Mouse (Mus musculus): ENCODE data around the gene Serp2. TPM values are rescaled to one million over a fixed set of nuclear protein-coding genes. Genes with fewer than 3 reads are reported as not detected.
A peak's percentile ranks its signal among the peaks of the same experiment; 100 is the strongest.

Gene Serp2
- polyA plus RNA-seq, 1 experiment from 2014 or later = 186 TPM

GRCm38 (mm10) chr14:76514050-76514585, 42.6 kb downstream of the Serp2 start:
- Histone ChIP-seq H3K36me3 (replicated peaks) (0 out of 2 replicates have a peak, but pooled peaks cover 7% of the 10 kb centered on the region), H3K4me3 (no peak overlapping the region), H3K27me3 (replicated peaks) (0 out of 2 replicates have a peak, but pooled peaks cover 3% of the 10 kb centered on the region), H3K9ac (no peak overlapping the region), H3K4me2 (peak overlapping the region; percentile 15), H3K27ac (peak overlapping the region; percentile 48; the same call in 1 of the 2 replicates), H3K4me1 (peaks cover 19% of the 10 kb centered on the region), H3K9me3 (no peaks in the 10 kb centered on the region)
- WGBS = 22% methylated on average over 6 of the region's 6 CpGs
- peak; percentile 35 for ATAC-seq (replicated peaks)

DNA sequence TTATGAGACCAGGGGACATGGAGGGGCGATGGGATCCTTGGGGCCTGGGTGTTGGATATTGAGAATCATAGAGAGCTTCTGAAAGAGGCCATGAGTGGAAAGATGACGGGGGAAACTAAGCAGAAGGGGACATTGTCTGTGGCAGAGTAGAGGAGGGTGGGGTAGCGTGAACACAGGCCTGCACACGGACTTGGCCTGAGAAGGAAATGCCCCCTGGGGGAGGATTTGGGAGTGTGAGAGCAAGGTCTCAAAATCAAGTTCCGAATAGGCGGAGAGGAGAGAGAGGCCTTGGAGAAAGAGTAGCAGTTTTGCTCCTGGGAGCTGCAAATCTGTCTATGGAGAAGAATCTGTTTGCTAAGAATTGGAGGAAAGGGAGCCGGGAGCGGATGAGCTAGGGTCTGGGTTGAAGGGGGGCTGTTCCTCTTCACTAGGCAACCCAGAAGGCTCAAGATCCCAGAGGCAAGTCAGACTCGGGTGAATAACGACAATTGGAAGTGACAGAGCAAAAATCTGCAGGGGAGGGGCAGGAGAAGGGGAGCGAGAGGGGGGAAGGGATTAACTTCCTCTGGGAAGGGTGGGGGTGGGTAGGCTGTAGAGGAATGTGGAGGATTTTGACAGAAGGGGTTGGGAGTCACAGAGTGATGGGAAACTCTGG, 43.2 kb downstream of the Serp2 start:
- 0 out of 2 replicates have a peak, but pooled peaks cover 7% of the 10 kb centered on the region for H3K36me3 ChIP-seq (replicated peaks)
- H3K4me1 ChIP-seq = peaks cover 22% of the 10 kb centered on the region
- peak overlapping the region; percentile 15 for H3K4me2 ChIP-seq
- WGBS = 11% methylated on average over 11 of the region's 11 CpGs
- H3K27me3 ChIP-seq (replicated peaks) = 0 out of 2 replicates have a peak, but pooled peaks cover 3% of the 10 kb centered on the region
- H3K9ac ChIP-seq = no peak overlapping the region
- peak; percentile 74 for ATAC-seq (replicated peaks)
- H3K4me3 ChIP-seq = no peak overlapping the region
- H3K9me3 ChIP-seq = no peaks in the 10 kb centered on the region
- H3K27ac ChIP-seq = peak overlapping the region; percentile 48

DNA sequence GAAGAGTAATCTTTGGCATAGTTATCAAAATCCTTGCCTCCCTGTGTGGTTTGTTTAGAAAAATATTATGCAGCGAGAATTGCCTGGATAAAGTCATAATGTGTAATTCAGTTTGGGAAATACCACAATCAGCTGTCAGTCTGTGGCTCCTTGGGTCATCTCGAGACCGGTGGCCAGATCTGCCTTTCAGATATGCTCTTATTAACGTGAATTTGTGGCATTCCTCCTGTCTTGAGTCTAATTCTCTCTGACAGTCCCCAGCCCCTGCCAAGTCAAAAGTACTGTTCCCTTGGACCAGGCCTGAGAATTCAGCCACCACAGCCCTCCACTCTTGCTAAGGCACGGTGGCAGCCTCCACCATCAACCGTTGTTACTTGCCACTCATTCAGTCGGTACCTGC, 44.7 kb downstream of the Serp2 start:
- Histone ChIP-seq H3K36me3 (replicated peaks) (0 out of 2 replicates have a peak, but pooled peaks cover 7% of the 10 kb centered on the region), H3K9ac (no peak overlapping the region), H3K27me3 (replicated peaks) (no peaks in the 10 kb centered on the region), H3K27ac (no peak overlapping the region), H3K4me3 (no peak overlapping the region), H3K4me1 (peaks cover 35% of the 10 kb centered on the region), H3K4me2 (no peak overlapping the region), H3K9me3 (no peaks in the 10 kb centered on the region)
- WGBS = 79% methylated on average over 7 of the region's 7 CpGs
- ATAC-seq (replicated peaks) = no peak

GRCm38 (mm10) chr14:76508701-76509100, 48.0 kb downstream of the Serp2 start:
- Histone ChIP-seq H3K9ac (no peak overlapping the region), H3K27ac (no peak overlapping the region), H3K9me3 (no peaks in the 10 kb centered on the region), H3K4me3 (no peak overlapping the region), H3K36me3 (replicated peaks) (0 out of 2 replicates have a peak, but pooled peaks cover 7% of the 10 kb centered on the region), H3K27me3 (replicated peaks) (no peaks in the 10 kb centered on the region), H3K4me1 (peaks cover 34% of the 10 kb centered on the region), H3K4me2 (no peak overlapping the region)
- WGBS = 72% methylated on average over 10 of the region's 10 CpGs
- no peak for ATAC-seq (replicated peaks)

DNA sequence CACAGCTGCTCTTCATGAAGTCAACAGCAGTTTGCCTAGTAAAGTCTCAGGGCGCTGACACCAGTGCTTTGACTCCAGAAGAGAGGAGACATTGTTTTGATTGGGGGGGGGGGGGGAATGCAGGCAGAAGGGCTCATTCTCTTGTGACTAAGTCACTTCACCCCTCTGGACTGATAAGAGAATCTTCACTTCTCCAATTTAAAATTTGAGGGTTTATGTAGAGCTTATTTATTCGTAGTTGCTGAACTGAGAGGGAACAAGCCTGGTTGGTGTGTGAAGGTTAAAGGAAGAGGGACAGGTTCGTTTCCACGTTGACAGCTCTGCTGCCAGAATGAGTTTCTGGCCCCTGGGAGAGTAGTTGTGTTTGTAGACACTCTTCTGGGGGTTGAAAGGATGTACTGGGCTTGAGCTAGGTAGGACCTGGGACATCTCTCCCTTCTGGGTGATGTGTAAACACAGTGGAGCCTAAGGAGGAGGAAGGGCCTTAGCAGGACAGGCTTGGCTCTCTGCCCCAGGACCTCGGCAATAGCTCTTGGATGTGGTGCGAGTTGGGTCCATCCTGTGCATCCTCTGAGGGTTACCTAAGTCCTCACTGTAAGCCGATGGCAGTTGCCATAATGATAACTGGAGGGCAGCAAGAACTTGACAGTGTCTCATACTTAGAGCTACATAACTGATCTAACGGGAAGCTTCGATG, 48.7 kb downstream of the Serp2 start:
- Histone ChIP-seq H3K4me1 (peaks cover 26% of the 10 kb centered on the region), H3K9me3 (no peaks in the 10 kb centered on the region), H3K27ac (peak overlapping the region; percentile 41; the same call in 1 of the 2 replicates), H3K27me3 (replicated peaks) (no peaks in the 10 kb centered on the region), H3K4me3 (0 out of 2 replicates have a peak overlapping the region, but pooled peaks have one; percentile 63), H3K4me2 (peak overlapping the region; percentile 94), H3K36me3 (replicated peaks) (0 out of 2 replicates have a peak, but pooled peaks cover 7% of the 10 kb centered on the region), H3K9ac (no peak overlapping the region)
- WGBS = 80% methylated on average over 9 of the region's 9 CpGs
- ATAC-seq (replicated peaks) = no peak

DNA sequence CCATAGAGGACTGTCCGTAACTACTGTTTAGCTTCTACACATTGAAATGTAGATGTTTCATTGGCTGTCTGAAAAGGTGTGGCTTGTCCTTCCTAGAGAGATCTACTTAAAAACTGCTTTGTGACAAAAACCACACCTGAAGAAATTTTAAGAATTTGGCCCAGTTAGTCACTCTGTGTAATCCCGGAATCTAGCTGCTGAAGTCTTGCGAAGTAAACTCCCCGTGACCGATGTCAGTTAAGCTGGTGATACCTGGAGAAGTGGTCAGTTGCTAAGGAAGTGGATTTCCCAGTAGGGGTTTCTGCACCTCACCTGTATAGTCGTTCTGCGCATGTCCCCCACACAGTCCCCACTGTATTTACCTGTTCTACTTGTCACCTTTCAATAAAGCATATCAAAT, 49.3 kb downstream of the Serp2 start:
- H3K4me3 ChIP-seq = peak overlapping the region; percentile 63
- ATAC-seq (replicated peaks) = no peak
- 87% methylated on average over 7 of the region's 7 CpGs for WGBS
- H3K27ac ChIP-seq = no peak overlapping the region
- H3K9ac ChIP-seq = no peak overlapping the region; the same call in 1 of the 2 replicates
- H3K4me2 ChIP-seq = peak overlapping the region; percentile 94
- no peaks in the 10 kb centered on the region for H3K27me3 ChIP-seq (replicated peaks)
- H3K36me3 ChIP-seq (replicated peaks) = 0 out of 2 replicates have a peak, but pooled peaks cover 7% of the 10 kb centered on the region
- no peaks in the 10 kb centered on the region for H3K9me3 ChIP-seq
- H3K4me1 ChIP-seq = peaks cover 23% of the 10 kb centered on the region

DNA sequence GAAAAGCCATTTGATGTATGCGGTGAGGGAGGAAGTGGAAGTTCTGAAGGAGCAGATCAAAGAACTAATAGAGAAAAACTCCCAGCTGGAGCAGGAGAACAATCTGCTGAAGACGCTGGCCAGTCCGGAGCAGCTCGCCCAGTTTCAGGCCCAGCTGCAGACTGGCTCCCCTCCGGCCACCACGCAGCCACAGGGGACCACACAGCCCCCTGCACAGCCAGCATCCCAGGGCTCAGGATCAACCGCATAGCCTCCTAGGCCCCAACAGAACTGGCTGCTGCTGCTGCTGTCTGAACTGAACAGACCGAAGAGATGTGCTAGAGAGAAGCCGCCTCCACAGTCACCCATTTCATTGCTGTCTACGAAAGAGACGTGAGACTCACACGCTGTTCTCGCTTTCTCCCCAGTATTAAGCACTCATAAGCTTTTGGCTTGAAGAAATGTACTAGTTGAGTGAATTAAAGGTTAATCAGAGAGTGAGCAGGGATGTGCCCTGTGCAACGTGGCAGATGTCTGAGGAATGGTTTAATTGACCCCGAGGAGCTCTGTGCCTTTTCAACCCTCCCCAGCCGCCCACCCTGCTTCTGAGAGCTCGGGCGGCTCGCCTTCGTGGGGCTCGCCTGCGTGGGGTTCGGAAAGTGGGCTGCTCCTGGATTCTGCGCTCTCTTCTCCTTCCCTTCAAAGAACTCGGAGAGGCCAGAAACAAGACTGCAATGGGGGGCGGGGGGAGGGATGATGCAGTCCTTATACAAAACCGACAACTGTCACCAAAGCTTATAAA, 50.1 kb downstream of the Serp2 start:
- peak overlapping the region; percentile 63 for H3K4me3 ChIP-seq
- H3K36me3 ChIP-seq (replicated peaks) = 0 out of 2 replicates have a peak, but pooled peaks cover 7% of the 10 kb centered on the region
- peak overlapping the region; percentile 99 for H3K27ac ChIP-seq
- WGBS = 28% methylated on average over 27 of the region's 27 CpGs
- H3K4me2 ChIP-seq = peak overlapping the region; percentile 94
- H3K27me3 ChIP-seq (replicated peaks) = no peaks in the 10 kb centered on the region
- H3K9me3 ChIP-seq = no peaks in the 10 kb centered on the region
- peak overlapping the region; percentile 93 for H3K9ac ChIP-seq
- ATAC-seq (replicated peaks) = no peak
- peaks cover 23% of the 10 kb centered on the region for H3K4me1 ChIP-seq

- H3K4me1 ChIP-seq = peaks cover 26% of the 10 kb centered on the region
- no peaks in the 10 kb centered on the region for H3K27me3 ChIP-seq (replicated peaks)
- peak overlapping the region; percentile 63 for H3K4me3 ChIP-seq
- 0 out of 2 replicates have a peak, but pooled peaks cover 7% of the 10 kb centered on the region for H3K36me3 ChIP-seq (replicated peaks)
- under 1% methylated on average over 31 of the region's 31 CpGs for WGBS
- H3K9ac ChIP-seq = peak overlapping the region; percentile 93
- peak overlapping the region; percentile 94 for H3K4me2 ChIP-seq
- no peaks in the 10 kb centered on the region for H3K9me3 ChIP-seq
- peak; percentile 78 for ATAC-seq (replicated peaks)
- H3K27ac ChIP-seq = peak overlapping the region; percentile 99
These were observed 51.1 kb downstream of the Serp2 start for GRCm38 (mm10) chr14:76505439-76506220.

GRCm38 (mm10) chr14:76505101-76505438, 51.6 kb downstream of the Serp2 start:
- Histone ChIP-seq H3K4me1 (peaks cover 32% of the 10 kb centered on the region), H3K4me3 (peak overlapping the region; percentile 63), H3K36me3 (replicated peaks) (0 out of 2 replicates have a peak, but pooled peaks cover 3% of the 10 kb centered on the region), H3K9me3 (no peaks in the 10 kb centered on the region), H3K27ac (peak overlapping the region; percentile 99), H3K4me2 (peak overlapping the region; percentile 94), H3K9ac (peak overlapping the region; percentile 93), H3K27me3 (replicated peaks) (no peaks in the 10 kb centered on the region)
- under 1% methylated on average over 10 of the region's 10 CpGs for WGBS
- no peak for ATAC-seq (replicated peaks)

GRCm38 (mm10) chr14:76504121-76504737, 52.5 kb downstream of the Serp2 start:
- no peaks in the 10 kb centered on the region for H3K27me3 ChIP-seq (replicated peaks)
- peak overlapping the region; percentile 94 for H3K4me2 ChIP-seq
- H3K9me3 ChIP-seq = no peaks in the 10 kb centered on the region
- H3K27ac ChIP-seq = peak overlapping the region; percentile 99
- under 1% methylated on average over 41 of the region's 52 CpGs for WGBS
- H3K9ac ChIP-seq = peak overlapping the region; percentile 93
- peak overlapping the region; percentile 63 for H3K4me3 ChIP-seq
- ATAC-seq (replicated peaks) = peak; percentile 95
- peaks cover 35% of the 10 kb centered on the region for H3K4me1 ChIP-seq
- no peaks in the 10 kb centered on the region for H3K36me3 ChIP-seq (replicated peaks)
